Mouse (Mus musculus) midbrain, postnatal 0 days (tissue): ENCODE measurements around the gene Zfp385a. TPM values are rescaled to one million over a fixed set of nuclear protein-coding genes. Genes with fewer than 3 reads are reported as not detected.

Source experiments
- ATAC-seq: fragments of 200-750 bp; cut with Nextera tagmentation; 2 replicates; pipeline ENCODE4 v1.8.0; 2017; ENCODE audit warnings: moderate number of reproducible peaks, mild to moderate bottlenecking, moderate TSS enrichment, moderate library complexity; ENCODE audit not compliant: low FRiP score
- DNase-seq: peaks from one replicate; pipeline ENCODE4 v3.0.0-alpha.2; 2015; ENCODE audit warnings: low spot score
- H3K27ac ChIP-seq: fragments of 300-500 bp; sonication (generic); 2 replicates; pipeline ENCODE4 v1.5.1; 2014; ENCODE audit warnings: low read depth, mild to moderate bottlenecking, low read length, mixed read lengths
- H3K27me3 ChIP-seq: fragments of 300-500 bp; sonication (generic); 2 replicates; pipeline ENCODE4 v1.6.1; 2014; ENCODE audit warnings: low read length, control low read depth, mixed read lengths; ENCODE audit not compliant: insufficient read depth
- H3K36me3 ChIP-seq: fragments of 300-500 bp; sonication (generic); 2 replicates; pipeline ENCODE4 v1.6.1; 2014; ENCODE audit warnings: low read length, control low read depth, mixed read lengths; ENCODE audit not compliant: insufficient read depth
- H3K4me1 ChIP-seq: fragments of 300-500 bp; sonication (generic); 2 replicates; pipeline ENCODE4 v1.6.1; 2014; ENCODE audit warnings: mild to moderate bottlenecking, control low read depth, antibody characterized with exemption, low read length, mixed read lengths; ENCODE audit not compliant: insufficient read depth
- H3K4me2 ChIP-seq: fragments of 300-500 bp; sonication (generic); 2 replicates; pipeline ENCODE4 v1.6.1; 2014; ENCODE audit warnings: low read depth, mild to moderate bottlenecking, low read length, mixed read lengths; ENCODE audit not compliant: poor library complexity, severe bottlenecking
- H3K4me3 ChIP-seq: fragments of 300-500 bp; sonication (generic); 2 replicates; pipeline ENCODE4 v1.5.1; 2014; ENCODE audit warnings: low read depth, mild to moderate bottlenecking, low read length, moderate library complexity
- H3K9ac ChIP-seq: fragments of 300-500 bp; sonication (generic); replicated peaks from 2 replicates; pipeline ENCODE4 v1.6.1; 2014; ENCODE audit warnings: mild to moderate bottlenecking, low read length, moderate library complexity, mixed read lengths; ENCODE audit not compliant: poor library complexity, severe bottlenecking
- H3K9me3 ChIP-seq: fragments of 300-500 bp; sonication (generic); 2 replicates; pipeline ENCODE4 v1.6.1; 2016; ENCODE audit warnings: low read length, control low read depth
- CTCF ChIP-seq: IDR thresholded peaks from 2 replicates; pipeline ENCODE4 v1.5.1; 2016; ENCODE audit warnings: antibody characterized with exemption, mild to moderate bottlenecking
- WGBS: fragments of 180-500 bp; shearing (Covaris S2); extraction: QIAGEN DNeasy Blood & Tissue Kit; methylation state at CpG from one replicate; pipeline ENCODE4 v1.1.7; 2014; 5-methylcytosine and 5-hydroxymethylcytosine counted together
- polyA plus RNA-seq: library from polyadenylated mRNA; unstranded; fragments of >200 nt; fragmentation: Nextera tagmentation; extraction: Ambion mirVana; gene quantifications from 2 replicates; pipeline ENCODE4 v1.2.1, GENCODE M21; 2015
- total RNA-seq: library from RNA; depleted of rRNA; stranded (reverse); fragments of >200 nt; gene quantifications from 2 replicates; pipeline ENCODE4 v1.2.3, GENCODE M21; 2014

Gene Zfp385a
- total and polyA plus RNA-seq, 2 experiments from 2014 or later, result 22.0 to 26.9 TPM

GRCm38 (mm10) chr15:103343008-103343407 lies 3.1 kb upstream of the Zfp385a start:
- H3K9ac ChIP-seq, result no peak overlapping the region
- no peak overlapping the region for H3K27ac ChIP-seq
- no peak overlapping the region for H3K4me3 ChIP-seq
- no peaks in the 10 kb centered on the region for H3K36me3 ChIP-seq
- H3K4me2 ChIP-seq, result no peak overlapping the region
- DNase-seq, result no peak
- no peaks in the 10 kb centered on the region for H3K27me3 ChIP-seq
- TF ChIP-seq CTCF, result no peak
- no peak for ATAC-seq
- H3K4me1 ChIP-seq, result peaks cover 6% of the 10 kb centered on the region
- 75% methylated on average over 3 of the region's 3 CpGs for WGBS
- H3K9me3 ChIP-seq, result no peaks in the 10 kb centered on the region

GRCm38 (mm10) chr15:103342415-103342814 lies 2.5 kb upstream of the Zfp385a start:
- Histone ChIP-seq H3K27me3 (no peaks in the 10 kb centered on the region), H3K36me3 (no peaks in the 10 kb centered on the region), H3K4me3 (no peak overlapping the region), H3K9me3 (no peaks in the 10 kb centered on the region), H3K27ac (no peak overlapping the region), H3K9ac (no peak overlapping the region), H3K4me1 (peaks cover 6% of the 10 kb centered on the region), H3K4me2 (no peak overlapping the region)
- peak; percentile 90 for TF ChIP-seq CTCF
- ATAC-seq (no peak), DNase-seq (peak; percentile 92)
- WGBS, result 13% methylated on average over 4 of the region's 4 CpGs

GRCm38 (mm10) chr15:103341547-103341946 lies 1.7 kb upstream of the Zfp385a start:
- no peaks in the 10 kb centered on the region for H3K9me3 ChIP-seq
- ATAC-seq, result no peak
- 59% methylated on average over 8 of the region's 8 CpGs for WGBS
- no peaks in the 10 kb centered on the region for H3K36me3 ChIP-seq
- DNase-seq, result no peak
- TF ChIP-seq CTCF, result no peak
- H3K27me3 ChIP-seq, result no peaks in the 10 kb centered on the region
- peaks cover 6% of the 10 kb centered on the region for H3K4me1 ChIP-seq
- no peak overlapping the region for H3K27ac ChIP-seq
- H3K4me2 ChIP-seq, result peak overlapping the region; percentile 88
- 0 out of 2 replicates have a peak overlapping the region, but pooled peaks have one; percentile 67 for H3K4me3 ChIP-seq
- H3K9ac ChIP-seq, result no peak overlapping the region; the same call in 1 of the 2 replicates

- H3K27ac ChIP-seq, result peak overlapping the region; percentile 65
- peaks cover 6% of the 10 kb centered on the region for H3K4me1 ChIP-seq
- no peaks in the 10 kb centered on the region for H3K36me3 ChIP-seq
- peak overlapping the region; percentile 67 for H3K4me3 ChIP-seq
- WGBS, result 19% methylated on average over 4 of the region's 4 CpGs
- DNase-seq (no peak), ATAC-seq (peak; percentile 38; the same call in 1 of the 2 replicates)
- peak overlapping the region; percentile 87 for H3K9ac ChIP-seq
- no peaks in the 10 kb centered on the region for H3K9me3 ChIP-seq
- no peaks in the 10 kb centered on the region for H3K27me3 ChIP-seq
- H3K4me2 ChIP-seq, result peak overlapping the region; percentile 88
- TF ChIP-seq CTCF, result peak; percentile 71
Observed at GRCm38 (mm10) chr15:103340786-103341185, 893 bp upstream of the Zfp385a start.

- peak overlapping the region; percentile 67 for H3K4me3 ChIP-seq
- H3K27me3 ChIP-seq, result no peaks in the 10 kb centered on the region
- no peak for TF ChIP-seq CTCF
- peak overlapping the region; percentile 65 for H3K27ac ChIP-seq
- H3K9ac ChIP-seq, result peak overlapping the region; percentile 87
- 4% methylated on average over 27 of the region's 31 CpGs for WGBS
- no peaks in the 10 kb centered on the region for H3K36me3 ChIP-seq
- peak overlapping the region; percentile 88 for H3K4me2 ChIP-seq
- H3K4me1 ChIP-seq, result peaks cover 9% of the 10 kb centered on the region
- H3K9me3 ChIP-seq, result no peaks in the 10 kb centered on the region
- DNase-seq (peak; percentile 27), ATAC-seq (peak; percentile 53)
Observed at GRCm38 (mm10) chr15:103339166-103339960, 530 bp downstream of the Zfp385a start.

- DNase-seq, result no peak
- TF ChIP-seq CTCF, result no peak
- Histone ChIP-seq H3K27me3 (no peaks in the 10 kb centered on the region), H3K27ac (peak overlapping the region; percentile 65; the same call in 1 of the 2 replicates), H3K4me2 (peak overlapping the region; percentile 88), H3K9me3 (no peaks in the 10 kb centered on the region), H3K36me3 (no peaks in the 10 kb centered on the region), H3K9ac (peak overlapping the region; percentile 87), H3K4me1 (peaks cover 13% of the 10 kb centered on the region), H3K4me3 (peak overlapping the region; percentile 67)
- no peak for ATAC-seq
- 27% methylated on average over 4 of the region's 4 CpGs for WGBS
Observed at GRCm38 (mm10) chr15:103338829-103339165, 1.1 kb downstream of the Zfp385a start.
